Mouse (Mus musculus) retina, postnatal 1 day (tissue): ENCODE results near the gene Atp6v0a1.

Experiments
- DNase-seq: peaks from one replicate; pipeline ENCODE4 v3.0.0-alpha.2; 2012

Atp6v0a1 gene

DNA sequence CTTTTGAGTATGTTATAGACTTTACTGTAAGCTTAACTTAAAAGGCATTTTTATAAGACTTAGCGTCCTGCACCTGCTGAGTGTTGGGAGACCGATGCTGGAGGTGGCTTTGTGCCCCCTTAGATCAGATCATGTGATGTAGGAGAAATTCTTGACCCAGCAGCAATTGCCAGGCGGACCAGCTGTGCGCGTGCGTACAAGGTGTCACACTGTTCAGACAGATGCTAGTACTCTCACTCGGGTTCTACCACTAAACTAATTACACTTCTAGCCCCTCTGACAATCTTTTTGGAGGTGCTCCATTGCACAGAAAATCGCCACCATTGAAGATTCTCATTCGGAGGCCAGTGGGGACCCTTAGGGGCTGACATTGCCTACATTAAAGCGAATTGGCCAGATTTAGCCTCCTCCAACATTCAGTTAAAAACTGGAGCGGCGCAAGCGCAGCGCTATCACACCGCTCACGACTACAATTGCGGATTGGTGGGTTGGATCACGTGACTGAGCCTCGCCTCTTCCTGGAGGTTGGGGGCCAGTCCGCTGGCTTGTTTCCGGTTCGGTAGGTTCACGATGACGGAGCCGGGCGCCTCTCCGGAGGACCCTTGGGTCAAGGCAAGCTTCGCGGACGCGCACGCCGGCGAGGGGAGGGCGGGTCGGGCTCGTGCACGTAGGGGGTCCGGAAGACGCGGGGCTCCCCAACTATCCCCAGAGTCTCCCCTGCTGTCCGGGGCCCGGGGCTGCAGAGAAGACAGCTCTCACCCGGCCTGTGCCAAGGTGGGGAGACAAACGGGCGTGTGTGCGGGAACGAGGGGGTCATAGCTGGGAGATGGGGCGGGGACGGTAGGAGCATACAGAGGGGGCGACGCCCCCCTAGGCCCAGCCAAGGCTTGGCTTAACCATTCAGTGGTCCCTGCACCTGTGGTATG, 77.8 kb downstream of the Atp6v0a1 start, which contains the start of gene Mlx:
Gene Mlx, plus strand, starts transcription at position 522 of the 926 bp plus-strand sequence.
- peak; percentile 96 for DNase-seq

DNA sequence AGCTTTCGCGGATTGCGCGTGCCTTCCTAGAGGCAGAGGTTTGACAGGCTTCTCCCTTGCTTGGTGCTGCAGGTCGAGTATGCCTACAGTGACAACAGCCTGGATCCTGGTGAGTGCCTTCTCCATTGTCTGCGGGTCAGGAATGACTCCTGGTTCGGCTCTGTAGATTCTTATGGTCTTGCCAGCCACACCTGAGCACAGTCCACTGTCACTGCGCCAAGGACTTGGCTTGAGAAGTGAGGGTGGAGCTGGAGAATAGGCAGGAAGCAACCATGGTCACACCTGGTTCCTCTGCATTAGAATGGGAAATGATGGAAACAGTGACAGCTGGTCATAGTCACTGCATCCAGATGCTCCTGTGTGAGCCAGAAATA, 78.4 kb downstream of the Atp6v0a1 start:
- no peak for DNase-seq

DNA sequence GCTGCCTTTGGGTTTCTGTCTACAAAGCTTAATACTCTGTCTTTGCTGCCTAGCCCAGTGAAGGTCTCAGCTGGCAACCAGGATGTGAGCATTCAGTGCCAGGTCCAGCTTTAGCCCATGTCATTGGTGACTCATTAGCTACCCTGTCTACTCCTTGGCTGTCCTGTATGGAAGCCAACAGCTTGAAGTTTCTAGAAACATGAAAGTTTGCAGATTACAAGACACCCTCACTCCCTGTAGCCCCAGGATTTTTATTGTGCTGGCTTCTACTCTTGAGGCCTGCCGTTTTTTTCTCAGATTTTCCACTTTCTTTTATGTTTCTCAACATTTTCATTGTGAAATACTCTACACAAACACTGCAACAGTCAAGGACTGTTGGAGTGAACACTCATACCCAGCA, 80.7 kb downstream of the Atp6v0a1 start:
- DNase-seq, result no peak

DNA sequence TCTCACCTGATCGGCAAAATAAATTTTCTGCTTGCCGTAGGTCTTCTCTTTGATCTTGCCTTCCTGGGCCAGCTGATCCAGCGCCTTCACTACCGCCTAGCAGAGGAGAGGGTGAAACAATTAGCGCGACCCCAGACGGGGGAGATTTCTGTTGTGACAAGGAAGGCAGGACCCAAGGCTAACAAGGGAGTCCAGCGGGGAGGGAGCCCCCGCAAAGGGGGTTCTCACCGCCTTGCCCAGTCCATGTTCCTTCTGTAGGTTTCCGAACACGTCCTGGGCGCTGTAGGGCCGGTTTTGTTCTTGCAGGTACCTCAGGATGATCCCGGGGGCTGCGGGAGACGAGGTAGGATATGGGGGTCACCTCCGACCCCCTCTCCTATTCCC, 85.7 kb downstream of the Atp6v0a1 start:
- DNase-seq, result no peak

DNA sequence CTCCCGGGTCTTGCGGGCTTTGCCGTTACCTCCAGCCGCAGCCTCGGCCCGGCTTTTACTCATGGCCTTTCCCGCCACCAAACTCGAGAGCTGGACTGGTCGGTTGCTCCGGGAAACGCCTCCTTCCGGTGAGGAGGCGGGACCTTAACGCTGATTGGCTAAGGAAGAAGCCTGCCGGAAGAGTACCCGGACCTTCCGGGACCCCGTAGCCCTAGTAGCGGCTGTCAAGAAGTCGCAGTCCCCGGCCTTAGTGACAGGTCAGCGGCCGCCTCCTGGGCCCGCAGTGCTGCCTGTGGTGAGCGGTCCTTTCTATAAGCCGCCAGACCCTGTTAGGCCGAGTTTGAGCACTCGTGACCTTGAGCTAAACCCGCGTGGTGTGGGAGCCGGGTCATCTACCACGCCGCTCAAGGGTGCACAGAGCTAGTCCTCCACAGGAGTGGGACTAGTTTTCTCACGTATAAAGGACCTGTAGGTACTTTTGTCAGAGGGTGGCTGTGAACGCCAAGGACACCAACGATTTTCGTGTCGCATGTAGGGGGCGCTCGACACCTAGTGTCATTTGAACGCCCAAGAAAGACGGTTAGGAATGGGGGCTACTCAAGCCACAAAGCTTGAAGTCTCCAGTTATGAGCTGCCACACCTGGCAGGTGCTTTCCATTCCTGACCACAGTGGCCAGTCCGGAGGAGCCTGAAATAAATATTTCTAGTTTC, 86.2 kb downstream of the Atp6v0a1 start, which contains the start of gene Psmc3ip:
Gene Psmc3ip, minus strand, starts transcription at position 123 of the 711 bp plus-strand sequence.
- peak; percentile 97 for DNase-seq

DNA sequence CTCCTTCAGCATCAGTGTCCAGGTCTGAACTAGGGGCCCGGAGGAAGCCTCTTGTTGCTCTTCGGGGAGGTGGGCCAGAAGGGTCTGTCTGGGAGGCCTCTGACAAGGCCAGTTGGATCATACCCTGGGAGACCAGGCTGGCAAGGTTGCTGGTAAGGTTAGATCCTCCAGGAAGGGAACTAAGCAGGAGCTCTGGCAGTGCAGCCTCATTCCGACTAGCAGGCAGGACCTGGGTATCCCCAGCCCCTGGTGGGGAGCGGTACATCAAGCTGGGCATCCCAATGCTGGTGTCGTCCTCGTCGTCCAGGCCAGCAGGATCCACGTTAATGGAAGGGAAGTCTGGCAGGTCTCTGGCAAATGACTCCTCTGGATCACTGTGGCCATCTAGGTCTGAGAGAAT, 89.0 kb downstream of the Atp6v0a1 start:
- no peak for DNase-seq

DNA sequence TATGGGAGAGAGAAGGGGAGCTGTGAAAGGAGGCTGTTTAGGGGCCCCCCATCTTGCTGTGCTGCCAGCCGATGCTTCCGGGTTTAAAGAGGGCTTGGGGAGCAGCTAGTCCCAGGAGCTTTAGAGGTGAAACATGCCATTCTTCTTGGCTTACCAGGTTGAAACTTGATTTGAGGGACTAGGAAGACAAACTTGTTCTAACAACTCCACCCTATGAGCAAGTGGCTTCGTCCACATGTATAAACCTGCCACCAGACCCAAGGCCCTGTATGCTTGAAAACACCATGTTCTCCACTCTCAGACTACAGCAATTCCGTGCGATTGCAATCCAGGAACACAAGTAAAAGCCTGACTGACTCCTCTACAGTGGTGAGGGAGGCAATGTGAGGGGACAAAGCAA, 93.8 kb downstream of the Atp6v0a1 start:
- DNase-seq, result no peak

DNA sequence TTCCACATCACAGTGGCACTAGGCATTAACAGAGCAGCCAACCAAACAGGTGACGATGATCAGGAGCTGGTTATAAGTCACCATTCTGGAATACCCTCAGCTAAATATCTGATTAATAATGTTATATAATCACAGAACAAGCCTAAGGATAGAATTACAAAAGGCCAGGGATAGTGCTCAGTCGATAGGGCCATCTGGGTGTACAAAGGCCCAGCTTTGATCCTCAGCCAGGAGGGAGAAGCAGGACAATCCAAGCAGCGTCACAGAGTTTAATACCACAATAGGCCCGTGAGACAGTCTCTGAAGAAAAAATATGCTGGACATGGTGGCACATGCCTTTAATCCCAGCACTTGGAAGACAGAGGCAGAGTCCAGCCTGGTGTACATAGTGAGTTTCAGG, 100.1 kb downstream of the Atp6v0a1 start:
- no peak for DNase-seq

DNA sequence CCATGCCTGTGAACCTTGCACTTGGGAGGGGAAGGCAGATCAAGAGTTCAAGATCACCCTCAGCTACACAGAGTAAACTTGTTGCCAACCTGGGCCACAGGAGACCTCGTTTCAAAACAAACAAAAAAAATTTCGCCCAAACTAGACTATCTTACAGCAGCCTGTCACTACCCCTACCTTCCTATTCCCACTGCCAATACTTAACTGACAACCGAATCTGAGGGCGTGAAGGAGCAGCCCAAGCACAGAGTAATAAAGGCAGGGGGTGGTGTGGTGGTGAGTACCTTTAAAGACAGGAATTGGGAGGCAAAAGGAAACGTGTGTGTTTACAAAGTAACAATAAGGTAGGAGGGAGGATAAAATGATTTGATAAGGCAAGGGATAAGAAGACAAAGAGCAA, 101.5 kb downstream of the Atp6v0a1 start:
- no peak for DNase-seq

DNA sequence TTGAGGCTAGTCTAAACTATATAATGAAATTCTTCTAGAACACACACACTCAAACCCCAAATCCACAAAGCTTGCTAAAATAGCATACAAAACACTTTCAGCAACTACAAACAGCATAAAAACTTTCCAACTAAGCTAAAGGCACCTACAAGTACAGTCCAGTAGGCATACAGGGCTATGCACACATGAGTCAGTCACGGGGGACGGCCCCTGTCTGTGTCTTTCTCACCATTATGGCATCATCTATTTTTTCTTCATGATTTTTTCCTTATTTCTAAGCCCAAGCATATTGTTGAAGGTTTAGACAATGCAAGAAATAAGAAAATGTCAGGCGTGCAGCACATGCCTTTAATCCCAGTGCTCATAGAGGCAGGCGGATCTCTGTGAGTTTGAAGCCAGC, 101.9 kb downstream of the Atp6v0a1 start:
- no peak for DNase-seq

DNA sequence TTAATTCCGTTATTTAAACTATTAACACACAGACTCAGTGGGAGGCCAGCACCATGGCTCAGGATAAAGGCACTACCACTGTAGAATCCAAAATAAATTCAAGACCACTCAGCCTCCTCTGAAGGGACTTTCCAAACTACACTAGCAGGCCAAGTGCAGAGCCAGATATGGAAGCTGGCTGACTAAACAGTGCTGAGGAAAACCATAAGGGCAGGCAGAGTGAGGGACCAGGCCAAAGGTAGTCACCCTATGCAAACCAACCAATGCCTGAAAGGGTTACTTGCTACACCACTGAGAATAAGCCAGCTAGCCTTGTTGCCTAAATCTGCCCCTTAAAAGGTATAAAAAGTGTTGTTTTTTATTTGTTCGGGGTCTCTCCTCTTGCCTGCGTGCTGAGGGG, 102.9 kb downstream of the Atp6v0a1 start:
- no peak for DNase-seq
